Mouse (Mus musculus): ENCODE measurements at regions not wholly inside any gene's neighbourhood (a gene's known extent, or its start where the extent isn't known, plus 50 kb on each side); places are given as distances from the start of the nearest gene placed in this dataset.

GRCm38 (mm10) chr11:117425927-117426326, 58.2 kb upstream of the Gm11733 start:
- Histone ChIP-seq H3K9ac (no peak overlapping the region), H3K4me3 (no peak overlapping the region)
- 34% methylated on average over 12 of the region's 12 CpGs for WGBS

GRCm38 (mm10) chr11:117426651-117427050, 57.5 kb upstream of the Gm11733 start:
- 88% methylated on average over 4 of the region's 4 CpGs for WGBS
- no peaks in the 10 kb centered on the region for H3K36me3 ChIP-seq
- H3K4me3 ChIP-seq: no peak overlapping the region
- no peak for ATAC-seq (ENCODE audit: low FRiP score, low read depth)
- no peaks in the 10 kb centered on the region for H3K9me3 ChIP-seq
- H3K4me2 ChIP-seq (replicated peaks): no peak overlapping the region
- peaks cover 18% of the 10 kb centered on the region for H3K4me1 ChIP-seq
- no peak overlapping the region for H3K27ac ChIP-seq
- H3K27me3 ChIP-seq (replicated peaks): no peaks in the 10 kb centered on the region; the same call in 1 of the 2 replicates
- no peak overlapping the region for H3K9ac ChIP-seq

More at GRCm38 (mm10) chr11:117425927-117426326, 58.2 kb upstream of the Gm11733 start:
- H3K36me3 ChIP-seq: no peaks in the 10 kb centered on the region
- ATAC-seq (ENCODE audit: low FRiP score, low read depth): no peak
- no peaks in the 10 kb centered on the region; the same call in 1 of the 2 replicates for H3K27me3 ChIP-seq (replicated peaks)
- no peak overlapping the region for H3K4me2 ChIP-seq (replicated peaks)
- peaks cover 18% of the 10 kb centered on the region for H3K4me1 ChIP-seq
- no peaks in the 10 kb centered on the region for H3K9me3 ChIP-seq
- H3K27ac ChIP-seq: no peak overlapping the region

- Histone ChIP-seq H3K4me2 (replicated peaks) (no peak overlapping the region), H3K9ac (no peak overlapping the region), H3K36me3 (no peaks in the 10 kb centered on the region), H3K9me3 (no peaks in the 10 kb centered on the region), H3K4me1 (peaks cover 18% of the 10 kb centered on the region), H3K4me3 (no peak overlapping the region), H3K27ac (no peak overlapping the region), H3K27me3 (replicated peaks) (no peaks in the 10 kb centered on the region; the same call in 1 of the 2 replicates)
- no peak for ATAC-seq (ENCODE audit: low FRiP score, low read depth)
- WGBS: 86% methylated on average over 17 of the region's 17 CpGs
Observed at GRCm38 (mm10) chr11:117427808-117428510, 56.2 kb upstream of the Gm11733 start.

- Histone ChIP-seq H3K4me1 (peaks cover 18% of the 10 kb centered on the region), H3K4me3 (no peak overlapping the region), H3K27ac (no peak overlapping the region), H3K4me2 (replicated peaks) (0 out of 2 replicates have a peak overlapping the region, but pooled peaks have one; percentile 9), H3K27me3 (replicated peaks) (no peaks in the 10 kb centered on the region; the same call in 1 of the 2 replicates), H3K9ac (no peak overlapping the region), H3K9me3 (no peaks in the 10 kb centered on the region), H3K36me3 (no peaks in the 10 kb centered on the region)
- no peak for ATAC-seq (ENCODE audit: low FRiP score, low read depth)
- 75% methylated on average over 10 of the region's 10 CpGs for WGBS
Observed at GRCm38 (mm10) chr11:117429326-117429752, 54.8 kb upstream of the Gm11733 start.

- Histone ChIP-seq H3K27me3 (replicated peaks) (no peaks in the 10 kb centered on the region; the same call in 1 of the 2 replicates), H3K4me2 (replicated peaks) (no peak overlapping the region), H3K9me3 (no peaks in the 10 kb centered on the region), H3K9ac (no peak overlapping the region), H3K36me3 (no peaks in the 10 kb centered on the region), H3K27ac (no peak overlapping the region), H3K4me1 (peaks cover 18% of the 10 kb centered on the region), H3K4me3 (no peak overlapping the region)
- ATAC-seq (ENCODE audit: low FRiP score, low read depth): no peak
- 56% methylated on average over 8 of the region's 8 CpGs for WGBS
Observed at GRCm38 (mm10) chr11:117429894-117430293, 54.3 kb upstream of the Gm11733 start.

- Histone ChIP-seq H3K9me3 (no peaks in the 10 kb centered on the region), H3K4me3 (no peak overlapping the region), H3K4me1 (peaks cover 50% of the 10 kb centered on the region), H3K4me2 (replicated peaks) (no peak overlapping the region), H3K27ac (no peak overlapping the region), H3K36me3 (no peaks in the 10 kb centered on the region), H3K27me3 (replicated peaks) (no peaks in the 10 kb centered on the region; the same call in 1 of the 2 replicates), H3K9ac (no peak overlapping the region)
- ATAC-seq (ENCODE audit: low FRiP score, low read depth): no peak
Observed at GRCm38 (mm10) chr11:117434056-117434455, 50.1 kb upstream of the Gm11733 start.
